Mouse (Mus musculus) right cerebral cortex, postnatal 25 days (tissue): ENCODE measurements around the gene Ces1f.
"Not testable (repeated sequence)": the region's sequence is repeated elsewhere in the genome, so short reads cannot be mapped to it uniquely, and the experiment has no call there.

ENCODE experiments used
- DNase-seq: peaks from one replicate; pipeline ENCODE4 v3.0.0; 2022

Gene Ces1f

DNA sequence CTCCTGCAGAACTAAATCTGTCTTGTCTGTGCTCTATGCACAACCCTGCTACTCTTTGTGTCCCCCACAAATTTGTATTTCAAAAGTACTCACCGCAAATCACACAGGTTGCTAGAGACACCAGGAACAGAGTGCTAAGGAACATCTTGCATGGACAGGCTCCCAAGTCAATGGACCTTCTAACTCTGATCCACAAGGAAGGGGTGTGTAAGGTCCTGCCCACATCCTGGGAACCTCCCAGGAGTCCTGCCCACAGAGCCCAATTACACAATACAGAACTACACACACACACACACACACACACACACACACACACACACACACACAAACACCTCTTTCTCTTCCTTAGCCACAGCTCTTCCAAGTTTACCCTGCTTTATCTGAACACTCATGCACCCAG is at the start of gene Ces1f:
Ces1f (minus strand) TSS at position 192 of the 400 bp plus-strand sequence.
- DNase-seq, result no peak

- DNase-seq, result no peak
Observed at GRCm38 (mm10) chr8:93325123-93325522, 45.6 kb upstream of the Ces1f start.

- no peak for DNase-seq
Observed at GRCm38 (mm10) chr8:93317031-93317430, 37.5 kb upstream of the Ces1f start.

- no peak for DNase-seq
Observed at GRCm38 (mm10) chr8:93315557-93315956, 36.0 kb upstream of the Ces1f start.

DNA sequence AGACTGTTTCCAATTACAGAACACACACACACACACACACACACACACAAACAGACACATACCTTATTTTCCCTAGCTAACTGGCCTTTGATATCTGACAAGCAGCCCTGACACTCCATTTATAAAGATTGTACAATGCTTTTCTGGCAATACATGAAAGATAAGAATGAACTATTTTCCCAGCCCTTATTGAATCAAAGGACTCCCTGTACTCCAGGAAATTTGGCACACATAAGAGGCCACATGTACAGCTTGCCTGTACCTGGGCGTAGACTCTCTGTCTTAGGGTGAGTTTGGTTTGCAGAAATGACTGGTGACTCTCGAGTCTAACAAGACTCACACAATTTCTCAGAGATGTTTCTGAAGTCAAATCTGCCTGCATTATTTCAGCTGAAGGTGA is 4.3 kb upstream of the Ces1f start:
- no peak for DNase-seq

- DNase-seq, result no peak
Observed at GRCm38 (mm10) chr8:93282349-93282748, 2.8 kb upstream of the Ces1f start.

DNA sequence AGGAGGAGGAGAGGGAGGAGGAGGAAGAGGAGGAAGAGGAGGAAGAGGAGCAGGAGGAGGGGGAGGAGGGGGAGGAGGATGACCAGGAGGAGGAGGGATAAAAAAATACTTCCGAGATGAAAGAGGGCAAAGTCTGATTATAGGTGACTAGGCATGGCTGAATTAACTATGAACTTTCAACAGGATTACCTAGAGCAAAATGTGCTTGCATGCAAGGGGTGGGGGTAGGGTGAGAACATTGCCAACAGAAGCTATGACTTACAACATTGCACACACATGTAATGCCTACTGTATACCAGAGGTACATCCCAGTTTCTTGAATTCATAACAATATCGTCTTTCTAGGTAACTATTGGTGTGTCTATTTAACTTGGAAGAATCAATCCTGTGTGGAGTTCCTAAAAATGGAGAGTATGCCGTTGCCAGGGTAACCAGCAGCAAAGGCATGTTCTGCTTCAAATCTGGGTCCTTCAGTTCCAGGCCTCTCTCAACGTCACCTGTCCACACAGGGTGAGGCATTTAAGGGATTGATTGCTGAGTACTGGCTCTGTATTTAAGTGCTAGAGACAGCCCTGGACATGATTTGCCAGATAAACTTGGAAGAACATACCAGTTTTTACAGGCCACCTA is 1.3 kb downstream of the Ces1f start:
- no peak for DNase-seq

DNA sequence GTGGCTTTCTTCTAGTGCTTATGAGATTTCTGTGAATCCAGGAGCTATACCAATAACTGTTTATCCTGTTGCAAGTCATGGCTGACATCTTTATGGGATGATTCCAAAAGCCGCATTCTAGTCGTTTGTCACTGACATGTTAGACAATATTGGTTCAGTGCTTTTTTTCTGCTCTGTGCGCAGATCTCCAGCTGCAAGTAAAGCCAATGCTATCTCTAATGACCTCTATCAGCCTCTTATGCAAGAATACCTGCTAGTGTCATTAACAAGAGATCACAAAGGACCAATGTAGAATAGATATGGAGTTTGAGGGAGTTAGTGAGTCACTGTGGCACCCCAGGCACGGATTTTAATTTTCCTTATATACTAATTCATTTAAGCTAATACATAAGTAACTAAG is 4.9 kb downstream of the Ces1f start:
- DNase-seq, result no peak

DNA sequence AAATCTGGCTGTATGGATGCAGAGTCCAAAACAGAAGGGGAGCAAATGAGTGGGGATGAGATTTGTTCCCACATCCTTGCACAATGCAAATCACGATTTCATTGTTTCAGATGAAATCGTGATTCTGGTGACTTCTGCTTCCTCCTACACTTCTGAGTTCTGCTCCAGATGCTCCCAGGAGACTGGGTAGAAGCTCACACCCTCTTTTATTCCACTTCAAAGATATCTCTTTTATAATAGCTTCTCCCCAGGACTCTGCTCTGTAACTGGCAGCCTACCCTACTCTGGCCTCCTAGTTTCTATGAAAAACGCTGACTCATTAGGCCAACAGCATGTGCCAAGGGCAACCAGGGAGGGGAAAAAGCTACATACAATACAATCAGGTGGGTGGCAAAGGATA is 6.2 kb downstream of the Ces1f start:
- peak; percentile 28 for DNase-seq

DNA sequence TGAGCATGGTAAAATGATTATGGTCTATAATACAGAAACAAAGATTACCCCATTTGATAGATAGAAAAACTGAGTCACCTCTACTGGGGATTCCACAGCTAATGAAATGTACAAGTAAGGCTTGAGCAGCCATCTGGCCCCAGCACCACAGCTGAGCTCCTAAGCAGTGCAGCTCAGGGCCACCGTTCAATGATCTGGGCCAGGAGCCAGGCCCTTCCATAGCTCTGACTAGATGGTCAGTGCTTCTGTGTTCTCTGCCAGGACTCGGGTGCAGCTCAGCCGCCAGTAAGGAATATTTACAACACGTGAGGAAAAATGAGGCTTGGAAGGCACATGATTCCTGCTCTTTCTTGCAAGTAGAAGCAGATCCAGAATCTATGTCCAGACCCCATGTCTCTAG is 6.9 kb downstream of the Ces1f start:
- no peak for DNase-seq

GRCm38 (mm10) chr8:93261436-93261835 is 18.1 kb downstream of the Ces1f start:
- no peak for DNase-seq

GRCm38 (mm10) chr8:93252400-93252925 is 27.1 kb downstream of the Ces1f start:
- DNase-seq, result no peak

DNA sequence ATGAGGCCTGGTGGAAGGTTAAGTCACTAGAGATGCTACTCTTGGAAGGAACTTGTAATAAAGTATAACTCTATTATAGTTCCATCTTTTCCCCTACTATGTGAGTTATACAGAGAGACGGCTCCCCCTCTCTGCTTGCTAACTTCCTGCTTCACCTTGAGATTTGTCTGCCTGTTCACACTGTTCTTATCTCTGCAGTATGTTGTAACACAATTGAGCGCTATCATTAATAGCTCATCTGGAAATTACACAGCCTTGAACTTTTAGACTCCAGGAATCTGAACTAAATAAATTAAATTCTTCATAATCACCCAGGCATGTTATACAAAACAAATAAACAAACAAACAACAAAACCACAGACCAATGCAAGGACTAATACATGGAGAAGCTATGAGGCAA is 33.5 kb downstream of the Ces1f start:
- DNase-seq, result no peak

DNA sequence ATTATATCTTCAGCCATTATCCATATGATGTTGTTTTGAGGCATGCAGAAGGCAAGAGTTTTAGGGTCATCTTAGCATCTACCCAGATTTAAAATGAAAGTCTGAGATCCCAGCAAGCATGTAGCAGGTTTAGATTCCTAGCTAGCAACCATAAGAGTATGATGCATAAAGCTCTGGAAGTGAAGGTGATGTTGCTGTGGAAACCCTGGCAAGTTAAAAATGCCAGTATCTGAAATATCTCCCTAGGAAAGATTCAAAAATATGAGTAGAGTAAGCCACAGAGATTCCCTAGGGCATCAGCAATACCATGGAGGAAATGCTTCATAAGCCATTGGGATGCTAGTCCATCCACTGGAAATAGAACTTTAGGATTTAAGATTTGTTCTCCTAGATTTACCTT is 39.7 kb downstream of the Ces1f start:
- DNase-seq, result no peak

DNA sequence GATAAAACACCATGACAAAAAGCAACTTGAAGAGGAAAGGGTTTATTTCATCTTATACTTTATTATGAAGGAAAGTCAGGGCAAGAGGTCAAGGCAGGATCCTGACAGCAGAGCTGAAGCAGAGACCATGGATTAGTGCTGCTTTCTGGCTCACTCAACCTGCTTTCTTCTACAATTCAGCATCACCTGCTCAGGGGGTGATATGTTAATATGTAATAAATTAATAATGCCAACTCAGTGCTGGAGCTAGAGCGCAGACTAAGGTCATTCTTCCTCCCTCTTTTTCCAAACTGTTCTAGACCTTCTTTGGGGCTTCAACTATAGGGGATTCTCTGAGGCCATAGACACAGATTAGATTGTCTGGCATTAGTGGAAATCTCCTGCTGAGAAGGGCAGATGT is 43.9 kb downstream of the Ces1f start:
- DNase-seq, result no peak

DNA sequence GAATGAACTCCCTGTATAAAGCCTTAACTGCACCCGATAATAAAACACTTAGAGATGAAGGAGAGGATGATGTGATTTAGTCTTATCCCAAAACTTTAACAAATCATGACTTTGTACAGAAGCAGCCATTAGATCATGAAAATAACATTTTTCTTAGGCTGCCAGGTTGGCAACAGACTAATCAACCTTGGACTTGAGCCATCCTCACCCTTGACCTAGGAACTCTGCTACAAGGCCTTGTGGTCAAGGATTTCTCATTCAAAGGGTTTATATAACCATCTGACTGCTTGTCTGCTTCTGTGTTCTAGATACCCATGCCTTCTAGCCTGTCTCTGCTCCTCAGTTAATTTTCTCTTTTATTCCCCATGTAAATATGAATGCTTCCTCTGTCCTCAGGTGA is 44.8 kb downstream of the Ces1f start:
- no peak for DNase-seq

GRCm38 (mm10) chr8:93234068-93234467 is 45.5 kb downstream of the Ces1f start:
- DNase-seq, result no peak

- no peak for DNase-seq
Observed at GRCm38 (mm10) chr8:93229446-93229845, 50.1 kb downstream of the Ces1f start, which contains the start of gene Ces1e. Ces1e (minus strand) TSS chr8:93229619.

DNA sequence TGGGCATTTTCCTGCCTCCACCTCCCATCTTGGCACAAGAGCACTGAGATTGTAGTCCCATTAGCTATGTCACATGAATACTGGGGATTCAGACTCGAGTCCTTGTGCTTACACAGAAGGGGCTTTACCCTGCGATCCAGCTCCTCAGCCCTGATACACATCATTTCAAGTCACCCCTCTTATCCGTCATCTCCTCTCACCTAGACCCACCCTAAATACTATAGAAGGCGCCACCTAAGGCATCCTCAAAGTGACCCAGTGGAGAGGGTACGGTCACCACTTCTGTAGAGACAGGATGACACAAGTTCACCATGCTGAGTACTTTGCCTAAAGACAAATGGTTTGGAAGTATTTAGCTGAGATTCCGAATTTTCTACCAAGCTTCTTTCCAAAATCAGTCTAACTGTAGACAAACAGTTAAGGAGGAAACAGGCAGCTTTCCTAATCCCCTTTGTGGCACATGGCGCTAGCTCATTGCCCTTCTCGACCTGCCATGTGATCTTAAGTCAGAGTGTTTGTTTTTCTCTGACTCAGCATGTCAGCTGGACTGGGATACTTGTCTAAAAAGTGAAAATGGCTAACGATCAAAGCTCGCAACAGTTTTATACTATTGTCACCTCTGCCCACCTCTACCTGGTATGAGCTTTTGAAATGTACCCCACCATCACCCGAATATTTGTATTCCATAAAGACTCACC is 50.7 kb downstream of the Ces1f start:
- DNase-seq, result no peak

DNA sequence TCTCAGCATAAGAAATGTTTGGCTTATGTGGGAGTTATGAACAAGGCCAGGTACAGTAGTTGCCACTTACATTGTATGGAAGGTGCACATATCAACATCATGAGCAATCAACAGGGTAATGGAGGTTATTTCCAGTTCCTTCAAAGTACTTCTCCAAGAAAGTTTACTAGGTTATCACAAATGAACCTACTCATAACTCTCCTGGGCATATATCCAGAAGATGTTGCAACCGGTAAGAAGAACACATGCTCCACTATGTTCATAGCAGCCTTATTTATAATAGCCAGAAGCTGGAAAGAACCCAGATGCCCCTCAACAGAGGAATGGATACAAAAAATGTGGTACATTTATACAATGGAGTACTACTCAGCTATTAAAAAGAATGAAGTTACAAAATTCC is 53.1 kb downstream of the Ces1f start:
- DNase-seq, result not testable (repeated sequence)

DNA sequence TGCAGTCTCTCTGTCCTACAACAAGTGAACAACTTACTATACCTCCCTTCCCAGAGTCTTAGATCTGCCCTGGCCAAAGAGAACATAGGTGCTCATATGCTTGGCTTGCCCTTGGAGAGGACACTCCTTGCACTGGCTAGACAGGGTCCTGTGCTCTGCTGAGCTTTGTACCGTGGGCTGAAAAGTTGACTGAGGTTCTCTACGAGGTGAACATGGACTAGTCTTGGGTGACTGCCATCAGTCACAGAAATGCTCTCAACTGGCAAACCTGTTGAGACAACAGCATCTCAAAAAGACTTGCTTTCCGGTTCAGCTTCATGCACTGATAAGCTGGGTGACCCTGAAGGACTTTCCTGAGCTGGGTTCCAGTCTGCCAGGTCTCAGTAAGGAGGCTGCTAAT is 57.7 kb downstream of the Ces1f start:
- no peak for DNase-seq

- DNase-seq, result no peak
Observed at GRCm38 (mm10) chr8:93217867-93218266, 61.7 kb downstream of the Ces1f start.

DNA sequence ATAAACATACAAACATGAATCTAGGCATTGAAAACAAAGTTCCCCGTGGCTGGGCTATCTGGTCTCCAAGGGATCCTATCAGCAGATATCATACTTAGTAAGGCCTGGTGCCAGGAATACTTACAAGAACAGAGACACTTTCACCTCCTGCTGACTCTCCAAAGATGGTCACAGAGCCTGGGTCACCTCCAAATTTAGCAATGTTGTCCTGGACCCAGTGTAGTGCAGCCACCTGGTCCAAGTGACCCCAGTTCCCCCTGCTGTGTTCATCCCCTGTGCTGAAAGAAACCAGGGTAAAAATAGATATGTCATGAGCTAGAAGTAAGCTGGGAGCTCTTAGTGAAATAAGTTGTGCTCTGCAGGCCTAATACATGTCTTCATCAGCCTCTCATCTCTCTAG is 62.2 kb downstream of the Ces1f start:
- no peak for DNase-seq

DNA sequence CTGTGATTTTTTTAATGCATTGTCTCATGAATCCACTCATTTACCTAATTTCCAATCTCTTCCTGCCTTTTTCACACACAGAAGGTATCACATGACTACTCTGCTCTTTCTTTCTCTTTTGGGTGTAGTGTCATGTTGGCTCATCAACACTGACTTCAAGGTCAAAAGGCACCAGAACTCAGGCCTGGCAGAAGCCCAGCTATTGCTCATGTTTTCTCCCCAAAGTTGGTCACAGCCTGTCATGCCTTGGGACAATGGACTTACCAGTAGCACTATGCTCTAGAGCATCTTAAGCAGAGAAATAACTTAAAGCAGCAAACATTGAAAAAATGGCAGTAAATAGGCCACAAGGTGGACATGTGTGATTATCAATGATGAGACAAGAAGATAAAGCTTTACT is 68.5 kb downstream of the Ces1f start:
- DNase-seq, result no peak
